Mouse (Mus musculus) liver (tissue): ENCODE results near the gene Triml1.

ENCODE experiments used
- DNase-seq: peaks from one replicate; pipeline ENCODE4 v3.0.0-alpha.2; 2020; ENCODE audit warnings: mixed read lengths

Triml1 gene

GRCm38 (mm10) chr8:43141386-43141785 is at the start of gene Triml1:
Gene Triml1 (minus strand): TSS chr8:43141486.
- DNase-seq = no peak

GRCm38 (mm10) chr8:43182281-43182680 is 41.0 kb upstream of the Triml1 start:
- no peak for DNase-seq

DNA sequence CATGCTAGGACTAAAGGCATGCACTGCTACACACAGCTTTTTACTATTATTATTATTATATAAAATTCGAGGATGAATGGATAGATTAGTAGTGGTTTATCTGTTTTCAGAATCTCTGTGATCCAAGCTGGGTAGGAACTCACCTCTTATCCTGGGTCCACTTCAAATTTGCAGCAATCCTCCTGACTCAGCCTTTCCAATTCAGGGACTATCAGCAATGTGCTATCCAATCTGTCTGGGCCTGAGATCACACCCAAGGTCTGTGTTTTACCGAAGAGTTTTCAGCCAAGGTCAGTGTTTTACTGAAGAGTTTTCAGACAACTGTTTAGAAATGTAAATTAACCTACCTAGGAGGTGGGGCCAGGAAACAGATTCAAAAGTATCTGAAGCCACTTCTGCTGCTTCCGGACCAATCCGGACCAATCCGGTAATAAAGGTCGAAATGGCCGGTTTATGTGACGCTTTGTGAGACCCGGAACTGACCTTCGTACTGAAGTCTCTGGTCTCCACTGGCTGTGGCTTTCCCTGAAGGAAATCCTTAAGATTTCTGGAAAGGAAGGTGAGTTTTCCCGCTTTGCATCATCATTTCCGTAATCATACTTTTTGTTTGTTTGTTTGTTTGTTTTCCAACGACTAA is 38.9 kb upstream of the Triml1 start, which contains the start of gene Triml2:
TSS of gene Triml2 (plus strand) at position 488 of the 637 bp plus-strand sequence.
- no peak for DNase-seq

DNA sequence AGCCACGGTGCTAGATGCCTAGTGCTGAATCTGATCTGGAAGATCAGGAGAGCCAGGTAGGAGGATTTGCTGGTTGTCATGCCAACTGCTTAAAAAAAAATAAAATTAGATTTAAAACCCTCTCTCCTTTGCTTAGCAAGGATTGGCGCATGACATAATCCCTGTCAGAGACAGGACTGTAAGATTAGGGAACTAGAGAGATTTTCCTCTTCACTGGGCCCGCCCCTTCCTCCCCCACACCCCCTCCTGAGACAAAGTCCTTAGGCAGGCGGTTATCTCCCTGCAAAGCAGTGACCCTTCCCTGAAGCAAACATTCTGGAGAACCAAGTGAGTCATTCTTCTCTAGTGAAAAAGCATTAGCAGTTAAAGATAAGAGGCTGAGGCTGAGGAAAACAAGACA is 37.9 kb upstream of the Triml1 start:
- DNase-seq = no peak

GRCm38 (mm10) chr8:43178263-43178662 is 37.0 kb upstream of the Triml1 start:
- no peak for DNase-seq

GRCm38 (mm10) chr8:43176766-43177486 is 35.6 kb upstream of the Triml1 start:
- DNase-seq = no peak

GRCm38 (mm10) chr8:43169249-43169755 is 28.0 kb upstream of the Triml1 start:
- DNase-seq = no peak

DNA sequence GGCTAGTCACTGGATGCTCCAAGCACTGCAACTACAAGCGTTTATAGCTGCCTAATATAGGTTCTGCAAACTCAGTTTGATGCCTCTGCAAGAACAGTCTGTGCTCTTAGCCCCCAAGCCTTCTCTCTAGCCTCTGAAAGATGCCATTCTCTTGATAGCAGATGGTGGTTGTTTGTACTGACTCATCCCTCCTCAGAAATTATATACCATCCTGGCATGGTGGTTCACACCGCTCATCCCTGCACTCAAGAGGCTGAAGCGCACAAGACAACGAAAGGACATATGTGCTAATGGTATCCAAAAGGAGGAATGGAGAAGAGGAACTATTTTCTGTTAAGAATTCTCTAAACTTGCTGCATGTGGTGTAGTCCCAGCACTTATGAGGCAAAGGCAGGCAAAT is 26.8 kb upstream of the Triml1 start:
- DNase-seq = no peak

- DNase-seq = no peak
Measured at GRCm38 (mm10) chr8:43164453-43164852, 23.2 kb upstream of the Triml1 start.

GRCm38 (mm10) chr8:43163255-43163654 is 22.0 kb upstream of the Triml1 start:
- DNase-seq = no peak

DNA sequence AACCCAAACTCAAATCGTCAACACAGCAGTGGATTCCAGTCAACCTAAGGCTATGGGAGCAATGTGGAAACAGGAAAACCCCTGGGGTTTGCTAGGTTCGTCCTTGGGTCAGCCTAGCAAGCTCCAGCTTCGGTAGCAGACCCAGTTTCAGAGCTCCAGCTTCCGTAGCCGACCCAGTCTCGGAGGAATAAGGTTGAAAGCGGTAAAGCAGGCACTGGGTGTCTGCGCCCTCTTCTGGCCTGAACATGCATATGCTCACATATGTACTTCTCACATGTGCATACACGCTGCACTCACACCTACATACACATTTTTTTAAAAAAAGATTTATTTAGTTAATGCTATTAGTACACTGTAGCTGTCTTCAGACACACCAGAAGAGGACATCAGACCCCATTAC is 8.0 kb upstream of the Triml1 start:
- no peak for DNase-seq

GRCm38 (mm10) chr8:43111205-43111827 is 30.0 kb downstream of the Triml1 start:
- no peak for DNase-seq
